20 mouse cellular contexts compared by ENCODE assay signal in genomic region chr12:99898248-99898870, GRCm38 (mm10). TPM values are rescaled to one million over a fixed set of nuclear protein-coding genes. Genes with fewer than 3 reads are reported as not detected.
DNase-seq lines count a peak whose midpoint lies in the region; ATAC-seq lines count a peak whose summit lies in the region.
"Had no signal": no experiment of that assay in that cellular context is flagged by ENCODE, and none has a peak within 500 bp of the region (broad histone marks: within the 10 kb centered on the region; RNA-seq: fewer than 3 reads in every experiment).

No protein-coding gene starts in this region.

- H3K4me3 ChIP-seq in heart, embryonic 10.5 days, result no peak overlapping the region
- H3K4me3 ChIP-seq in heart, embryonic 11.5 days (ENCODE audit: low read depth, low read length), result no peak overlapping the region
- no peak overlapping the region for H3K4me3 ChIP-seq in liver, embryonic 11.5 days (ENCODE audit: low read depth, low read length)
- H3K4me3 ChIP-seq in liver, embryonic 12.5 days, result no peak overlapping the region
- H3K4me3 ChIP-seq: forebrain, embryonic 10.5 days; forebrain, embryonic 15.5 days; heart, embryonic 13.5 days; hindbrain, embryonic 12.5 days had no signal

- H3K4me2 ChIP-seq in heart, embryonic 11.5 days, result no peak overlapping the region
- H3K4me2 ChIP-seq in liver, embryonic 11.5 days, result no peak overlapping the region
- no peak overlapping the region for H3K4me2 ChIP-seq in liver, embryonic 12.5 days
- H3K4me2 ChIP-seq: forebrain, embryonic 15.5 days; heart, embryonic 13.5 days; hindbrain, embryonic 12.5 days had no signal

- 84% methylated on average over 16 of the region's 16 CpGs for WGBS in heart, embryonic 10.5 days
- WGBS in heart, embryonic 11.5 days (ENCODE audit: insufficient replicate concordance), result 83% methylated on average over 16 of the region's 16 CpGs
- WGBS in liver, embryonic 11.5 days, result 80% methylated on average over 16 of the region's 16 CpGs
- 68% methylated on average over 16 of the region's 16 CpGs for WGBS in liver, embryonic 12.5 days (ENCODE audit: insufficient replicate concordance)

- no peaks in the 10 kb centered on the region for H3K4me1 ChIP-seq in heart, embryonic 10.5 days
- H3K4me1 ChIP-seq in heart, embryonic 11.5 days (ENCODE audit: control insufficient read depth, insufficient read depth, low read length), result no peaks in the 10 kb centered on the region
- no peaks in the 10 kb centered on the region for H3K4me1 ChIP-seq in liver, embryonic 11.5 days (replicated peaks; ENCODE audit: control insufficient read depth, insufficient read depth, low read length)
- H3K4me1 ChIP-seq in liver, embryonic 12.5 days, result no peaks in the 10 kb centered on the region; the same call in 1 of the 2 replicates
- H3K4me1 ChIP-seq: hindbrain, embryonic 12.5 days had no signal

- H3K36me3 ChIP-seq in heart, embryonic 10.5 days, result peaks cover 47% of the 10 kb centered on the region
- peaks cover 14% of the 10 kb centered on the region for H3K36me3 ChIP-seq in heart, embryonic 11.5 days (ENCODE audit: control insufficient read depth, insufficient read depth, low read length)
- H3K36me3 ChIP-seq in liver, embryonic 11.5 days (ENCODE audit: control insufficient read depth, insufficient read depth, low read length), result peaks cover 24% of the 10 kb centered on the region
- H3K36me3 ChIP-seq in liver, embryonic 12.5 days, result peaks cover 78% of the 10 kb centered on the region

- H3K9ac ChIP-seq in heart, embryonic 11.5 days (ENCODE audit: low read depth, low read length), result no peak overlapping the region
- H3K9ac ChIP-seq in liver, embryonic 11.5 days (ENCODE audit: low read depth, low read length), result no peak overlapping the region
- no peak overlapping the region for H3K9ac ChIP-seq in liver, embryonic 12.5 days
- H3K9ac ChIP-seq: forebrain, embryonic 15.5 days; heart, embryonic 13.5 days; hindbrain, embryonic 12.5 days had no signal

- H3K27ac ChIP-seq in heart, embryonic 10.5 days, result no peak overlapping the region
- no peak overlapping the region for H3K27ac ChIP-seq in heart, embryonic 11.5 days (ENCODE audit: low read depth, low read length)
- no peak overlapping the region for H3K27ac ChIP-seq in liver, embryonic 11.5 days (ENCODE audit: low read depth, low read length)
- no peak overlapping the region for H3K27ac ChIP-seq in liver, embryonic 12.5 days
- H3K27ac ChIP-seq: forebrain, embryonic 10.5 days; forebrain, embryonic 15.5 days; heart, embryonic 13.5 days; hindbrain, embryonic 12.5 days had no signal

- no peak for ATAC-seq in heart, embryonic 11.5 days (replicated peaks; ENCODE audit: insufficient number of reproducible peaks, low FRiP score, low TSS enrichment)
- ATAC-seq in liver, embryonic 11.5 days (replicated peaks; ENCODE audit: low FRiP score), result 0 out of 2 replicates have a peak, but pooled peaks have one; percentile 23
- no peak for ATAC-seq in liver, embryonic 12.5 days
- 0 out of 2 replicates have a peak, but pooled peaks have one; percentile 27 for ATAC-seq in erythroid progenitor cell, adult 5-6 weeks (replicated peaks; ENCODE audit: low FRiP score, poor library complexity, severe bottlenecking)
- ATAC-seq: forebrain, embryonic 15.5 days; intestine, embryonic 16.5 days had no signal

- no peaks in the 10 kb centered on the region for H3K27me3 ChIP-seq in heart, embryonic 10.5 days (ENCODE audit: insufficient read depth, poor library complexity, severe bottlenecking)
- no peaks in the 10 kb centered on the region for H3K27me3 ChIP-seq in heart, embryonic 11.5 days (ENCODE audit: control insufficient read depth, insufficient read depth, low read length)
- no peaks in the 10 kb centered on the region for H3K27me3 ChIP-seq in liver, embryonic 11.5 days (replicated peaks; ENCODE audit: control insufficient read depth, insufficient read depth, low read length)
- H3K27me3 ChIP-seq in liver, embryonic 12.5 days (replicated peaks), result no peaks in the 10 kb centered on the region
- H3K27me3 ChIP-seq: CH12.LX; forebrain, embryonic 15.5 days; heart, embryonic 13.5 days; hindbrain, embryonic 12.5 days had no signal

- DNase-seq in heart, embryonic 10.5 days (ENCODE audit: low spot score), result peak; percentile 72
- DNase-seq in liver, embryonic 11.5 days (ENCODE audit: low spot score), result no peak
- no peak for DNase-seq in Muller cell, postnatal 12 days (ENCODE audit: inconsistent ontology term)
- DNase-seq: adrenal gland, postnatal 10 days; cerebellum, adult 11 months; cerebellum, adult 9-10 months; cerebellum, postnatal 36 days; gastrocnemius, postnatal 36 days; heart, adult 18-20 months; heart, postnatal 36 days had no signal

- no peaks in the 10 kb centered on the region for H3K9me3 ChIP-seq in heart, embryonic 10.5 days
- no peaks in the 10 kb centered on the region for H3K9me3 ChIP-seq in heart, embryonic 11.5 days (replicated peaks; ENCODE audit: control insufficient read depth, low read length)
- no peaks in the 10 kb centered on the region for H3K9me3 ChIP-seq in liver, embryonic 11.5 days (ENCODE audit: control insufficient read depth, low read length)
- no peaks in the 10 kb centered on the region for H3K9me3 ChIP-seq in liver, embryonic 12.5 days (replicated peaks)
- H3K9me3 ChIP-seq: forebrain, embryonic 10.5 days; forebrain, embryonic 15.5 days; heart, embryonic 13.5 days; hindbrain, embryonic 12.5 days had no signal

RNA-seq across cellular contexts. Expression of gene Tdp1, which starts 14.0 kb away (rescaled TPM):
- 42.0 and 51.3 TPM in 2 replicates for polyA plus RNA-seq in heart, embryonic 10.5 days (2016; fragmentation: Nextera tagmentation; extraction: Ambion mirVana)
- 34.1 and 36.9 TPM in 2 replicates for polyA plus RNA-seq in heart, embryonic 11.5 days (2014; fragmentation: Nextera tagmentation; extraction: Ambion mirVana)
- polyA plus RNA-seq in liver, embryonic 11.5 days (2014; fragmentation: Nextera tagmentation; extraction: Ambion mirVana), result 64.8 and 72.6 TPM in 2 replicates
- polyA plus RNA-seq in liver, embryonic 12.5 days (2016; fragmentation: Nextera tagmentation; extraction: Ambion mirVana), result 41.4 and 43.8 TPM in 2 replicates
- total RNA-seq in erythroid progenitor cell, adult 5-6 weeks (2015; ENCODE audit: low replicate concordance), result 28.5 and 28.9 TPM in 2 replicates
- total RNA-seq in erythroid progenitor cell, adult 5-6 weeks (2017; ENCODE audit: low replicate concordance), result 11.3 and 11.8 TPM in 2 replicates

RNA-seq across cellular contexts. Expression of gene Efcab11, which starts 14.1 kb away (rescaled TPM):
- 10.1 and 12.6 TPM in 2 replicates for polyA plus RNA-seq in heart, embryonic 10.5 days (2016; fragmentation: Nextera tagmentation; extraction: Ambion mirVana)
- 9.9 and 13.1 TPM in 2 replicates for polyA plus RNA-seq in heart, embryonic 11.5 days (2014; fragmentation: Nextera tagmentation; extraction: Ambion mirVana)
- 8.8 and 8.9 TPM in 2 replicates for polyA plus RNA-seq in liver, embryonic 11.5 days (2014; fragmentation: Nextera tagmentation; extraction: Ambion mirVana)
- polyA plus RNA-seq in liver, embryonic 12.5 days (2016; fragmentation: Nextera tagmentation; extraction: Ambion mirVana), result 5.4 and 5.5 TPM in 2 replicates
- total RNA-seq in erythroid progenitor cell, adult 5-6 weeks (2015; ENCODE audit: low replicate concordance), result 21.8 and 42.5 TPM in 2 replicates
- 24.9 and 46.2 TPM in 2 replicates for total RNA-seq in erythroid progenitor cell, adult 5-6 weeks (2017; ENCODE audit: low replicate concordance)
- total RNA-seq: gastrocnemius, adult 8-10 months; gastrocnemius, postnatal 36 days; heart, adult 18-20 months; heart, postnatal 36 days had no signal

Comparison
In these comparisons a context has a peak if more than half of its experiments do, and no peak if none do; other contexts are left out.
1. ATAC-seq: peak in liver, embryonic 11.5 days (single experiment) and erythroid progenitor cell, adult 5-6 weeks (single experiment); none in heart, embryonic 11.5 days (single experiment) and liver, embryonic 12.5 days (single experiment).